Mouse (Mus musculus) liver, adult 2 months (tissue): ENCODE results near the gene Chmp2b.

ENCODE experiments used
- CTCF ChIP-seq: fragments of 200-500 bp; IDR thresholded peaks from 2 replicates; pipeline ENCODE4 v1.5.1; 2011; ENCODE audit warnings: low read depth, low read length, control low read depth
- POLR2A ChIP-seq: fragments of 200-500 bp; IDR thresholded peaks from 2 replicates; pipeline ENCODE4 v1.6.1; 2011; ENCODE audit warnings: low read length, control low read depth; ENCODE audit not compliant: insufficient read depth; ENCODE audit errors: extremely low read depth

GRCm38 (mm10) chr16:65600798-65601197 lies 38.3 kb upstream of the Chmp2b start:
- no peak for TF ChIP-seq CTCF
- no peak for TF ChIP-seq POLR2A
